Mouse (Mus musculus): ENCODE data around the gene Slc34a2.

Gene Slc34a2

GRCm38 (mm10) chr5:53037781-53038180 lies at the start of gene Slc34a2:
Gene Slc34a2 (plus strand): TSS chr5:53038081.
- DNase-seq (ENCODE audit: extremely low spot score, low read depth, low spot score) = no peak

GRCm38 (mm10) chr5:52990687-52991341 lies 47.1 kb upstream of the Slc34a2 start:
- no peak for DNase-seq (ENCODE audit: extremely low spot score, low read depth, low spot score)

DNA sequence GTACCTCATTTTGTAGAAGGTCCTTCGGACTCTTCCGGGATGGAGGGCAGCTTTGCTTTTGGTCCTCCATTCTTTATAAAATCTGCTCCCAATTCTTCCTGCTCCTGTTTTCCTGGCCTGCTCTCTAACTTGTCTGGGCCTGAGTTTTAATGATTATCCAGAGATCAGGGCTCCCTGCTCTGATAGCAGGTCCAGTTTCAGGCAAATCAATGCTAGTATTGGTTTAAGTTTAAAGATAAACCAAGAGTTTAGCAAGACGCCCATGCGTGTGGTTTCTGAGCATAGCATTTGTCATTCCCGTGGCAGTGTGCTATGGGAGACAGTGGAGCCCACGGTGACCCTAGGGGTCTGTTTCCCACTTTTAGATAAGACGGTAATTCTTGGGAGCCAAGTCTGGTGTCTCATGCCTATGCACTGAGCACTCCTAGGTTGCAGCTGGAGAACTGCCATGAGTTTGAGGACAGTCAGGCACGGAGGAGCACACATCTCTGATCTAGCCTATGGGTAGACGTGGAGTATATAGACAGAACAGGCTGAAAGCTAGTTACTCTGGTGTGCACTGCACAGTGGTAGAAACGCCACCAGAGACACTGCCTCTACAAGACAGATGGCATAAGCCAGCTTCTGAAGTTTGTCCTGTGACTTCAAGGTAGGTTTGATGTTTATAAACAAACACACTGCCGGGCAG lies 45.5 kb upstream of the Slc34a2 start:
- no peak for DNase-seq (ENCODE audit: extremely low spot score, low read depth, low spot score)

DNA sequence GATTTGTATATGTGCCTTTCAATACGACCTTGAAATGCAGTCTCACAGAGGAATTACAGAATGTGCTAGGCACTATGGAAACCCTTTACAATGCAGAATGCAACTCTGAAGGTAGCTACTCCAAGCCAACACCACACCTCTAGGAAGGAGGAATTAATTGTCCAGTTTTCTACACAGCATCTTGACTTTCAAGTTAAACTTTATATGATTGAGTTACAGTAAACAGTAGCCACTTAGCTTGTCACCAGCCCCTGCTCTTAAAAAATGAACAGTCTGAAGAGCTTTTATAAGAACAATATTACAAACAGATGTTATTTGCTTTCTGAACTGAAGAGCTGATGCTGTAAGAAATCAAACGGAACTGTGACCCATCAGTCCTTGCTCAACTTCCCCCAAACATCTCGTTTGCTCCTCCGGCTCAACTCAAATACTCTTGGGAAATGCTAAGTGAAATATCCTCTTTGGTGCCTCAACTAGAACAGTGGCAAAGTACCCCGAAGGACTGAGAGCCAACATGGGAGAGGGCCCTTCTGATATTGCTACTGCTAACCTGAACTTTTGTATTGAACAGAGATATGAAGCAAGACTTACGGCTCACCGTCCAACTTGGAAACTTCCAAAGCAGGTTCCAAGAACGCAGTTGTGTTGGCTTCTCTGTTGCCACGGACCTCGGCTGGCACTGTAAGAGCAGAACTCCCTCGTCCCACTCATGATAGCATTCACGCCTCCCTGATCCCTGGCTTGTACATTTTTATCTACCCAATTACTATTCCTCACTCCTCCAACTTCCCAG lies 44.2 kb upstream of the Slc34a2 start:
- no peak for DNase-seq (ENCODE audit: extremely low spot score, low read depth, low spot score)

- no peak for DNase-seq (ENCODE audit: extremely low spot score, low read depth, low spot score)
These were observed 42.4 kb upstream of the Slc34a2 start for GRCm38 (mm10) chr5:52995461-52995860.

- DNase-seq (ENCODE audit: extremely low spot score, low read depth, low spot score) = no peak
These were observed 41.7 kb upstream of the Slc34a2 start for GRCm38 (mm10) chr5:52996145-52996544.

GRCm38 (mm10) chr5:52996601-52997000 lies 41.3 kb upstream of the Slc34a2 start:
- DNase-seq (ENCODE audit: extremely low spot score, low read depth, low spot score) = no peak

DNA sequence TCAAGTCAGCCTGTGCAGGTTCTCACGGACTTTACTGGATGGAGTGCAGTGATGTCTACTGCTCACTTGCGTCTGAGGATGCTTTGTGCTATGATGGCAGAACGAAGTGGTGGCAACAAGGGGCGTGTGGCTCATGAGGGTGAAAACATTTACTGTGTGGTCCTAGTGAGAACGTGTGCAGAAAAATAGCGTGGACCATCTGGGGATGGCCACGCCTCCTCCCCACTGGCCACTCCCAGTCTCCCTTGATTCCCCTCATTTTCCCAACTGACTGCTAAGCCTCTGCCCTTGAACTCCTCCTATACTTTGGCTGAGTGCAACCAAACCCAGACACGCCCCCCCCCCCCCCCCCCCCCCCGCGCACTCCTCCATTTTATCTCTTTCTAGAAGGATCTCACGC lies 40.8 kb upstream of the Slc34a2 start:
- DNase-seq (ENCODE audit: extremely low spot score, low read depth, low spot score) = no peak

- DNase-seq (ENCODE audit: extremely low spot score, low read depth, low spot score) = no peak
These were observed 39.7 kb upstream of the Slc34a2 start for GRCm38 (mm10) chr5:52998097-52998760.

DNA sequence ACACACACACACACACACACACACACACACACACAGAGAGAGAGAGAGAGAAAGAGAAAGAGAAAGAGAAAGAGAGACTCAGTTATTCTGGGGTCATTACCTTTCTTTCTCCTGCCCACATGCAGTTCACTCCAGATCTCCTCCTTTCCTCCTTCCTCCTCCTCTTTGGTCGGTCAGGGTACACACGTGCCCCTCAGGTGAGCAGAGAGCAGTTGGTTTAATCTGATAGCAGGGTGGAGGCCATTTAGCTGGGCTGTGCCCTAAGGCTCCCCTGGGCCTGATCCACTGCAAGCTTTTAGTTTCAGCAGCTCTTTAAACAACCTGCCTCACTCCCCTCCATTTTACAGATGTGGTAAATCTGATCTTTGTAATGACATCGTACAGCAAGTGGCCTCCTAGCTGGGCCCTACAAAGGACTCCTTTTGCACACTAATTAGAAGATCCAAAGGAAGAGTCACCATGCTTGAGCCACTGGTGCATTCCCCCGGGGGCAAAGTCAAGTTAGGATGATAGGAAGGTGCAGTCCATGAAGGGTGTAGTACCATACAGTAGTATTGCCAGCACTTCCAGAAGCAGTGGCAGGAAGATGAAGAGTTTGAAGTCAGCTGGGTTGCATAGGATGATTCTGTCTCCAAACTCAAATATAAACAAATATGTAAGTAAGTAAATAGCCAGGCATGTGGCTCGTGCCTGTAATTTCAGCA lies 37.6 kb upstream of the Slc34a2 start:
- DNase-seq (ENCODE audit: extremely low spot score, low read depth, low spot score) = no peak

DNA sequence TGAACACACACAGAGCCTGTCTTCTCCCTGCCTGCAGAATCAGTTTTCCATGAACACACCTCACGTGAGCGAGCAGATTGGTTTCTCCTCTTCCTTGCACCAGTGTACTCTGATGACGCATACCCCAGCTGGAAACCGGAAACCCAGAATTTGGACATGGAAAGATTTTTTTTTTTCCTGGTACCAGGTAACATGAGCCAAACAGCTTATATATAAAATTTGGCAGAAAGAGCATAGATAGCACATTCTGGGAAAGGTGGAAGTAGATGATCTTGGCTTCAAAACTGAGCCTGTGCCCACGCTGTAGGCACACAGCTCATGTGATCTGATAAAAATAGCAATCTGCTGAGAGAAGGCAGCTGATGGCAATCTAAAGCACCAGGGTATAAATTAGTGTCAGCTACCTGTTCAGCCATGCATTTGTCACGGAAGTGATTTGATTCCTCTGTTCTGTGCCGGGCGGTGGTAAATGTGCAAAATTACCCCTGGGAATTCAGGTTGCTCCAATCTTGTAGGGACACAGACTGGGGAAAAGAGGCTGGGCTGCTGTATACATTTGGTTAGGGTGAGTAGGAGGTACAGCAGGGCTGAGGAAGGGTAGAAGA lies 35.2 kb upstream of the Slc34a2 start:
- DNase-seq (ENCODE audit: extremely low spot score, low read depth, low spot score) = no peak

GRCm38 (mm10) chr5:53003495-53003894 lies 34.4 kb upstream of the Slc34a2 start:
- DNase-seq (ENCODE audit: extremely low spot score, low read depth, low spot score) = no peak

DNA sequence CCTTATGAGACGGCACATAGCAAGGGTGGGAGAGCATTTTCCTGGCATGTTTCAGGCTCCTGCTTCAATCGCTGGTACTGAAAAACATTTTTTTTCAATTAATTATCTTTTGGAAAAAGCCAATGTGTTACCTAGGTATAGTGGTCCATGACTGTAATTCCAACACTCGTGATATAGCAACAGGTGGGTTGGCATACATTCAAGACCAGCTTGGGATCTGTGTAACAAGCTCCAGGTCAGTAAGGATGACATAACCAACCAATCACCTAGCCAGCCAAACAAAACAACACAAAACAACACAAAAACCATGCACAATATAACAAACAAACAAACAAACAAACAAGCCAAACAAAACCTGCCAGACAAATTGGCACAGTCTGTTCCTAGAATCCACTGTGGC lies 33.9 kb upstream of the Slc34a2 start:
- no peak for DNase-seq (ENCODE audit: extremely low spot score, low read depth, low spot score)

DNA sequence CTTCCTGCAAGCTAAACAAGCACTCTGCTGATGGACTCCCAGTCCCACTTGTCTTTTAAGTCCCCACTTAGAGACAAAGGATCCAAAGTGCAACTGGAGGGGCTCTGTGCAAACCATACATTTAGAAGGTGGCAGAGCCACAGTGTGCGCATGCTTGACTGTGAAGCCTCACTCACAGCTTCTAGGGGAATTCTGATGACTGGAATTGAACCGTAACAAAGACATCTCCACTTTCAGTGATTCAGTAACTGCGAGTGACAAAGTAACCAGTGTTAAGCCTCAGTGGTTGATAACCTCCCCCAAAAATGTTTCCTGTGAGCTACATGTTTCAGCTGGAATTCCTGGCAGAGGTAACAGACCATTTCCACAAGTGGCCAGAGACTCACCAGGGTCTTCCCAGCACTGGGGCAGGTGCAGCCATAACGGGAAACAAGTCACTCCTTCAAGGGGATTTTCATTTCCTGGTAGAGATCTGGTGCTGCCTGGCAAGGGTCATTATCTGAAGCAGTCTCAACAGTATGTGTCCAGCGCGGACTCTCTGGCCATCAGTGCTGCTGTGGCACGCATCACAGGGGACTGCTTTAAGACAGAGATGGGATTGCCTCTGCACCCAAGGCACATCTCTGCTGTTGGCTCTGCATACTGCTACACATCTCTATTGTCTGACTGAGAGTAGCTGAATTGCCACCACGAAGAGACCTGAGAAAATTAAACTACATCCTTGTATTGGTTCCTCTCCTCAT lies 28.7 kb upstream of the Slc34a2 start:
- DNase-seq (ENCODE audit: extremely low spot score, low read depth, low spot score) = no peak

- no peak for DNase-seq (ENCODE audit: extremely low spot score, low read depth, low spot score)
These were observed 28.1 kb upstream of the Slc34a2 start for GRCm38 (mm10) chr5:53009770-53010133.

DNA sequence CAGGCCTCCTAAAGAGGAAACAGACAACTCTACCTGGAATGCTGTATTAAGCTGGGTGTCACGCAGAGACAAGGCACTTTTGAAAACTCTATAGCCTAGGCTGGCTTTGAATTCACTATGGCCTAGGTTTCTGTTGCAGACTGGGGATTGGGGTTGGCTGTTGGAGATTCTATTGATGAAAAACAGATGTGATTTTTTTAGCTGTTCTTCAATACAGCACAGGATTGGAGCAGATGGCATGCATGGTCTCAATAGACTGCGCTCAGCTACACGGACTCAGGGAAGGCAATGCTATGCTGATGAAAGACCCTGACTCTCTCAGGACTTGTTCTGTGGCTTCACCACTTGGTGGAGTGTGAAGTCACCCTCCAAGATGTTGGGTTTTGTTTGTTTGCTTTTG lies 26.6 kb upstream of the Slc34a2 start:
- DNase-seq (ENCODE audit: extremely low spot score, low read depth, low spot score) = peak; percentile 18

- no peak for DNase-seq (ENCODE audit: extremely low spot score, low read depth, low spot score)
These were observed 21.3 kb upstream of the Slc34a2 start for GRCm38 (mm10) chr5:53016606-53017005.

GRCm38 (mm10) chr5:53018316-53018715 lies 19.6 kb upstream of the Slc34a2 start:
- DNase-seq (ENCODE audit: extremely low spot score, low read depth, low spot score) = no peak

- no peak for DNase-seq (ENCODE audit: extremely low spot score, low read depth, low spot score)
These were observed 14.4 kb upstream of the Slc34a2 start for GRCm38 (mm10) chr5:53023432-53023831.

GRCm38 (mm10) chr5:53023901-53024300 lies 14.0 kb upstream of the Slc34a2 start:
- no peak for DNase-seq (ENCODE audit: extremely low spot score, low read depth, low spot score)

Data from hindlimb bud, embryonic 11.5 days (tissue).